Mouse (Mus musculus): Measurements from ENCODE around the gene Col15a1. TPM values are rescaled to one million over a fixed set of nuclear protein-coding genes. Genes with fewer than 3 reads are reported as not detected.

Gene Col15a1
- total RNA-seq, 1 experiment from 2014 or later: 0.38 TPM

DNA sequence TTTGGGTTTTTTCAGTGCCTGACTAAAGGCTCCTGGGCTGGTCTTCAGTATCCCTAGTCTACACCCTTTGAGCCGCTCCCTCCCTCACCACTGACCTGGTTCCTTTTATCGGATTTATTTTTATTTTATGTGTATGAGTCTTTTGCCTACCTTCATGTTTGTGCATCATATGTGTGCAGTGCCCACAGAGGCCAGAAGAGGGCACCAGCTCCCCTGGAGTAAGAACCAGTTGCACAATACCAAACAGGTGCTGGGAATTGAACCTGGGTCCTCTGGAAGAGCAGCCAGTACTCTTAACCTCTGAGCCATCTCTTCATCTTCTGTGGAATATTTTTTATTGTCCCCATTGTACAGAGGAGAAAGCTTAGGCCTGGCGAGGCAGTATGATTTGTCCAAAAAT lies 44.7 kb downstream of the Col15a1 start:
- ATAC-seq (replicated peaks; ENCODE audit: insufficient number of reproducible peaks, low FRiP score, low TSS enrichment, poor library complexity, severe bottlenecking): no peak

GRCm38 (mm10) chr4:47255641-47256040 lies 47.7 kb downstream of the Col15a1 start:
- 0 out of 2 replicates have a peak, but pooled peaks have one; percentile 37 for ATAC-seq (replicated peaks; ENCODE audit: insufficient number of reproducible peaks, low FRiP score, low TSS enrichment, poor library complexity, severe bottlenecking)

DNA sequence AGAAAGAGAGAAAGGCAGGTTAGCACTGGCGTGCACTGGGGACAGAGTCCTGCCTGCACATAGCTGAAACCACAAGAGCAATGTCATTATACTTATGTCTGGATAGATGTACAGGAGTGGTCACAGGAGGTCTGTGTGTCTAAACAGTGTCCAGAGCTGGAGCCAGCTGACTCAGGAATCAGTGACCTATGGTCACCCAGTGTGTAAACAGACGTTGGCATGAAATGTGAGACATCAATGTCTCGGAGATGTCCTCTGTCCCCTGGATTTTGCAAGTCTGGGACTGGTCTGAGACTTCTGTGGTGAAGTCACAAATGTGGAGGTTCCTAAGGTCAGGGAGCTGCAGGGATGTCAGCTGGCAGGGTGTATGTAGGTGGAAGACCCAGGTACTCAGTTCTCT lies 50.2 kb downstream of the Col15a1 start:
- ATAC-seq (replicated peaks; ENCODE audit: insufficient number of reproducible peaks, low FRiP score, low TSS enrichment, poor library complexity, severe bottlenecking): no peak

- ATAC-seq (replicated peaks; ENCODE audit: insufficient number of reproducible peaks, low FRiP score, low TSS enrichment, poor library complexity, severe bottlenecking): peak; percentile 72
Measured at GRCm38 (mm10) chr4:47261049-47261448, 53.1 kb downstream of the Col15a1 start.

GRCm38 (mm10) chr4:47261919-47262318 lies 54.0 kb downstream of the Col15a1 start:
- no peak for ATAC-seq (replicated peaks; ENCODE audit: insufficient number of reproducible peaks, low FRiP score, low TSS enrichment, poor library complexity, severe bottlenecking)

GRCm38 (mm10) chr4:47265555-47265954 lies 57.6 kb downstream of the Col15a1 start:
- no peak for ATAC-seq (replicated peaks; ENCODE audit: insufficient number of reproducible peaks, low FRiP score, low TSS enrichment, poor library complexity, severe bottlenecking)

DNA sequence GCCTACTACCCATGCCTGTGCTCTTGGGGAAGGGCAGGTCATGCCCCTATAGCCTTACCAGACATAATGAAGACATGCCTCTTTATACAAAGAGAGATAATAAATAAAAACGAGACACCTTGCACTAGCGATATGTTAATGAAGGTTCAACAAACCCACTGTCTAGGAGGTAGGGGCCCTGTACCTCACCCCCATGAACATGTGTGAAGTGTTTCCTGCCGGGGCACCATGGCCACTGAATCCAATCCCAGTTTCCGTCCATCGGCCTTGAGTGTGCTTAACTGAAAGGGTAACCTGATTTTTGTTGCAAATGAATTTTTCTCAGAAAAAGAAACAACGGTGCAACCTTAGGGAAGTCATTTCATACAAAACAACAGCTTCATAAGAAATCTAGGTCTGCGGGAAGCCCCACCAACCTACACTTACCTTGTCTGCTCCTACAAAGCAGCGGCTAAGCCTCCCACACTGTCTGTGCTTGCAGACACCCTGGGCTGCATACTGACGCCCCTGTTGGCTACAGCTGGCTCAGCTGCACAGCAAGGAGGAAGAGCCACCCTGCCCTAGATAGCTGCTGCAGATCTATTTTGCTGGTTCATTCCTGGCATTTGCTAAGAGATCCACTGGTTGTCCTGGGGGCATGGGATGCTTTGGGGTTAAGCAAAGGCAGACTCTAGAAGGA lies 64.6 kb downstream of the Col15a1 start:
- ATAC-seq (replicated peaks; ENCODE audit: insufficient number of reproducible peaks, low FRiP score, low TSS enrichment, poor library complexity, severe bottlenecking): no peak

DNA sequence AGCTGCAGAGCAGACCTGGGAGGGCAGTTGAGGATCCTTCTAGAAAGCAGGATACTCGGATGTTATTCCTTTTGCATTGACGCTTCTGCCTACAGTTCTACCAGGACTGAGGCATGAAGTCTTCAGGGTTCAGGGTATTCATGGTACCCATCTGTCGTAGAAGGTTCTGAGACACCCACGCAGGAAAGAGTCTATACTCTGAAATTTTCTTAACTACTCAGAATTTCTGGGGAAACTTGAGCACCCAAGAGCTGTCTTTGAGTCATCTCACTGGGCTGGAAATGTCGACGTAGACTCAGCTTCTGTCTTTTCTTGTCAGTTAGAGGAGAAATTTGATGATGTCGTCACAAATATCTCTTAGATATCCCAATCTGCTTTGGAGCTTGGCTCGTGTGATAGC lies 65.8 kb downstream of the Col15a1 start:
- no peak for ATAC-seq (replicated peaks; ENCODE audit: insufficient number of reproducible peaks, low FRiP score, low TSS enrichment, poor library complexity, severe bottlenecking)

- ATAC-seq (replicated peaks; ENCODE audit: insufficient number of reproducible peaks, low FRiP score, low TSS enrichment, poor library complexity, severe bottlenecking): no peak
Measured at GRCm38 (mm10) chr4:47274911-47275310, 67.0 kb downstream of the Col15a1 start.

DNA sequence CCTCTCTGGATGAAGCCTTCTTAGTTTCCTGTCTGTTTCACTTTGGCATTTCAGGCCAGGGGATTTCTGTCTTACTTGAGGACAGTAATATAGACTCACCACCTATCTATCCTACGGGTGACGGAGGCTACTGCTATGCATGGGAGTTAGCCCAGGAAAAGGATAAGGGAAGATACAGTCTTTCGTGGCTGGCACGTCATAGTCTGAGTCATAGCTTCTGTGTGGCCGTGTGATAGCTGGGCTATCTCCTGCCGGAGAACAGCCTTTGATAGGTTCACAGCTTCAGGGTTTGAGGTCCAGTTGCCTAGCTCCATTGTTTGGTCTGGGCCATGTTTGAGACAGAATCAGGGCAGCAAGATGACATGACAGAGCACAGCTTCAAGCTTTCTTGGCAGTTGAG lies 70.4 kb downstream of the Col15a1 start:
- ATAC-seq (replicated peaks; ENCODE audit: insufficient number of reproducible peaks, low FRiP score, low TSS enrichment, poor library complexity, severe bottlenecking): no peak

DNA sequence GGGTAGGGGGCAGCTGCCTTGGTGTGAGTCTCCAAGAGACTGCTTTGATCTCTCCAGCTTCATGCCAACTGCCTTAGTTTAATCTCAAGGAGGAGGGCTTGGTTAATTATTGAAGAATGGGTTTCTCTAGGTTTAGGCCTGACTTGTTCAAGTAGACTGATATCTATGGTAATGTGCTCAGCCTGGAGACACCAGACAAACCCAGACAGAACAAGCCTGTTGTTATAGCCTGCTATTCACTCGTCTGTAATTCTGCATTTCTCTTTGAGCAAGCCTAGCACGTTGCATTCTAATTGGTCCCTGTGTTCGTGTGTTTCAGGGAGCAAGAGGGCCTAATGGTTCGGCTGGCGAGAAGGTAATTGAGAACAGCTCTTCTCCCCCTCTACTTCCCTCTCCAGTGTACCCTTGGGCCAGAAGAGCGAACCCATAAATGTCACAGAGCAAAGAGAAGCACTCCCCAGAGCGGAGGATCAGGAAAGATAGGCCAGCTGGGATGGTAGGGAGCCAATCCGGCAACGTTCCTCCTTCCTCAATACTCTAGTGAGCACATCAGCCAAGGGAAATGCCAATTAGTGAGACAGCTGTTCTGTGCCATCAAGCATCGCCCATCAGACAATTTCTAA lies 71.2 kb downstream of the Col15a1 start:
- no peak for ATAC-seq (replicated peaks; ENCODE audit: insufficient number of reproducible peaks, low FRiP score, low TSS enrichment, poor library complexity, severe bottlenecking)

DNA sequence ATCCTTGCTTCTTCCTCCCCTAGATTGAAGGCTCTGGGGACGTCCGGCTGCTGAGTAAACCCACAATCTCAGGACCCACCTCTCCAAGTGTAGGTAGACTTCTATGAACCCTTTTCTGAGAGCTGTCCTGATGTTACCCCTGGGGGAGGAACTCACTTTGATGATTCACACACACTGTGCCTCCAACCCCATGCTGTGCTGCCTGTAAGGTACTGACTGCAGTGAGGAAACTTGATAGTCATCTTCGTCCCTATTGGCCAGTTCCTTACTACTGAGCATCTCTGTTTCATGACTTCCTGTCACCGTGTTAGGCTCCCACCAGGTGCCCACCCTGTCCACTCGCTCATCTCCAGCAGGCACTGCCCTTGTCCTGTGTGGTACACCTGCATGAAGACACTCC lies 72.2 kb downstream of the Col15a1 start:
- no peak for ATAC-seq (replicated peaks; ENCODE audit: insufficient number of reproducible peaks, low FRiP score, low TSS enrichment, poor library complexity, severe bottlenecking)

GRCm38 (mm10) chr4:47281920-47282682 lies 74.1 kb downstream of the Col15a1 start:
- no peak for ATAC-seq (replicated peaks; ENCODE audit: insufficient number of reproducible peaks, low FRiP score, low TSS enrichment, poor library complexity, severe bottlenecking)

DNA sequence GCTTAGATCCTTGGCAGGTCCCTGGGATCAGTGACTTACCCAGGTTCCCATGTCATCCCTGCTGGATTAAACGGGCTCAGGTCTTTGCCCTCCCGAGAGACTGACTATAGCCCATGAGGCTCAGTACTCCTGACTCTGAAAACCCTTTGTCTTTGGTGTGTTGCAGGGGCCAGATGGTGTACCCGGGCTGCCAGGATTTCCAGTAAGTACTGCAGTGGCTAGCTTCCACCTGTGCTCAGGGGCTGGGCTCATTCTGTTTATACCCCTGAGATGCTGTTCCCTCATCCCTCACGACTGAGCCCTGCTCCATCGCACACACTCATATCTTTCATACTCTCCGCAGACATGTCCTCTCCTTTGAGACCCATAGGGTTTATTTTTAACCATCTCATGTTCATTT lies 76.3 kb downstream of the Col15a1 start:
- no peak for ATAC-seq (replicated peaks; ENCODE audit: insufficient number of reproducible peaks, low FRiP score, low TSS enrichment, poor library complexity, severe bottlenecking)

DNA sequence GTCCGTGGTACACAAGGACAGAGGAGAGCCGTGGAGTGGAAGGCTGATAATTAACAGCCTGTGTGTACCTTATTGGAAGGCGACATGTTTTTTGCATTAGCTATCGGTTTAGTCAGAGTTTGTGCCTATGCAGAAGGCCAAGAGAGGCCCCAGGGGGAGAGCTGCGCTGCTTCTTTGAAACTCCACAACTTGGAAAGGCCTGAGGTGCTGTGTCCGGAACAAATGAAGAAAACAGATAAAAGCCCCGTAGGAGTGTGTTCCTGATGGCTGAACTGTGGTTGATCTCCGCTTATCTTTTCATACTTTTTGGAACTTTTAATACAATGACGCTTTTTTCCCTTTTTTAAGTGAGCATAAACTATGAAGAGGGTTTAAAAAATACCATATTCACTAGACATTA lies 76.9 kb downstream of the Col15a1 start:
- ATAC-seq (replicated peaks; ENCODE audit: insufficient number of reproducible peaks, low FRiP score, low TSS enrichment, poor library complexity, severe bottlenecking): no peak

DNA sequence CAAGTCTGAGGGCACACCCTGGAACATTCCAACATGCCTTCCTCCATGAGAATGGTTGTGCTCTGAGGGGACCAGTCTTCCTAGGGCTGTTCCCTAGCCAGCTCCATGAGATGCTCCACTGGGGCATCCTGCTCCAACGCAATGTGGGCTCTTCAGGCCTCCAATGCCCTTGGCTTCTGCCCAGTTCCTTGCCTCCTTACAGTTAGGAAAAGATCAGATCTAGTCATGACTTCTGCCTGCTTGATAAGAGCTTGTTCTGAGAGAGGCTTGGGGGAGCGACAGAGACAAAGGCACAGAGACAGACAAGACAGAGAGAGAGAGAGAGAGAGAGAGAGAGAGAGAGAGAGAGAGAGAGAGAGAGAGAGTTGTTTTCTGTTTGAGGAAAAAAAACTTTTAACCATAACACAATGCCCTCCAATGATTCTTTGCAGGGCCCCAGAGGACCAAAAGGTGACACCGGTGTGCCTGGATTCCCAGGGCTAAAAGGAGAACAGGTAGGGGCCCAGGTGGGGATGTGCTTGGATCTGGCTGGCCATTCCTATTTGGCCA lies 78.7 kb downstream of the Col15a1 start:
- no peak for ATAC-seq (replicated peaks; ENCODE audit: insufficient number of reproducible peaks, low FRiP score, low TSS enrichment, poor library complexity, severe bottlenecking)

GRCm38 (mm10) chr4:47287468-47287867 lies 79.5 kb downstream of the Col15a1 start:
- ATAC-seq (replicated peaks; ENCODE audit: insufficient number of reproducible peaks, low FRiP score, low TSS enrichment, poor library complexity, severe bottlenecking): no peak

DNA sequence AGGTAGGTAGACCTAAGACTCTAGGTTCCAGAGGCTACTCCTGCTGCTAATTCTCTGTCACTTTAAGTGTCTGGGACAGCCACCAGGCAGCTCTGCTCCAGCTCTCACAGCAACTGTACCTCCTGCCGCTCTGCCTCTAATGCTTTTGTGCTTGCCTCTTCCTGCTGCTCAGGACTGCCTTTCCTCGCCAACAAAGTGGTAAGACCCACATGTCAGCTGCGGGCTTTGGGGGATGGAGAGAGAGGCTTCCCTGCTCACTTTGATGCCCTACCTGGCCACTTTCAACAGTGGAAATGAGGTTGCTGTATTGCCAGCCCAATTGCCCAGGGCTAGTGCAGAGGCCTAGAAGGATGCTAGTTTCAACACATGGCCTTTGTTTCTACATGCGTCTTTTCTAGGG lies 80.3 kb downstream of the Col15a1 start:
- no peak for ATAC-seq (replicated peaks; ENCODE audit: insufficient number of reproducible peaks, low FRiP score, low TSS enrichment, poor library complexity, severe bottlenecking)

DNA sequence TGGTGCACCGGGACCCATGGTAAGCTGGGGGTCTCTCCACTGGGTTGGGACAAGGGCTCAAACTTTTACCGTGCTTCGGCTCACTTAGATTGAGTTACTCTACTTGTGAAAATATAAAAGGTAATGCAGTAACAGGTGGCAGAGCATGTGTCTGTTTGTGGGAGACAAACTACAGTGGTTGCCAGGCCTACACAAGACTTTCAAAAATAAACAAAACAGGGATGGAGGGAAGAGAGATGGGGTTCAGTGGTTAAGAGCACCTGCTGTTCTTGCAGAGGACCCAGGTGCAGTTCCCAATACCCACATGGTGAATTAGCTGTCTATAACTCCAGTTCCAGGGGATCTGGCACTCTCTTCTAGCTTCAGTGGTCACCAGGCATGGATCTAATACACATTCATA lies 81.6 kb downstream of the Col15a1 start:
- ATAC-seq (replicated peaks; ENCODE audit: insufficient number of reproducible peaks, low FRiP score, low TSS enrichment, poor library complexity, severe bottlenecking): no peak

- ATAC-seq (replicated peaks; ENCODE audit: insufficient number of reproducible peaks, low FRiP score, low TSS enrichment, poor library complexity, severe bottlenecking): no peak
Measured at GRCm38 (mm10) chr4:47290448-47290847, 82.5 kb downstream of the Col15a1 start.

Data from monocyte, adult 5-6 weeks (primary cell).